Mouse (Mus musculus): ENCODE results near the gene Pofut2. TPM values are rescaled to one million over a fixed set of nuclear protein-coding genes. Genes with fewer than 3 reads are reported as not detected.

The Pofut2 gene
- polyA plus RNA-seq, 1 experiment from 2014 or later, result 108 TPM

- H3K27ac ChIP-seq (ENCODE audit: low read length), result no peak overlapping the region
- WGBS, result 69% methylated on average over 17 of the region's 17 CpGs
- H3K9me3 ChIP-seq (replicated peaks; ENCODE audit: control insufficient read depth, low read length), result no peaks in the 10 kb centered on the region
- ATAC-seq (replicated peaks; ENCODE audit: extremely low read depth, insufficient read depth, low FRiP score), result no peak; the same call in 1 of the 2 replicates
- peaks cover 3% of the 10 kb centered on the region; the same call in 1 of the 2 replicates for H3K36me3 ChIP-seq (ENCODE audit: control insufficient read depth, insufficient read depth)
- no peak overlapping the region for H3K4me3 ChIP-seq (ENCODE audit: low read length)
- no peaks in the 10 kb centered on the region for H3K27me3 ChIP-seq (ENCODE audit: control insufficient read depth, insufficient read depth, low read length)
- H3K4me2 ChIP-seq (ENCODE audit: low read depth, low read length), result no peak overlapping the region
- no peak overlapping the region for H3K9ac ChIP-seq (ENCODE audit: low read length)
- peaks cover 22% of the 10 kb centered on the region for H3K4me1 ChIP-seq (ENCODE audit: control insufficient read depth, insufficient read depth, low read length)
Observed at GRCm38 (mm10) chr10:77290624-77291366, 31.8 kb downstream of the Pofut2 start.

- Histone ChIP-seq H3K36me3 (ENCODE audit: control insufficient read depth, insufficient read depth) (peaks cover 3% of the 10 kb centered on the region; the same call in 1 of the 2 replicates), H3K4me2 (ENCODE audit: low read depth, low read length) (no peak overlapping the region), H3K27ac (ENCODE audit: low read length) (no peak overlapping the region), H3K4me3 (ENCODE audit: low read length) (no peak overlapping the region), H3K9ac (ENCODE audit: low read length) (no peak overlapping the region), H3K9me3 (replicated peaks; ENCODE audit: control insufficient read depth, low read length) (no peaks in the 10 kb centered on the region), H3K27me3 (ENCODE audit: control insufficient read depth, insufficient read depth, low read length) (no peaks in the 10 kb centered on the region), H3K4me1 (ENCODE audit: control insufficient read depth, insufficient read depth, low read length) (no peaks in the 10 kb centered on the region; the same call in 1 of the 2 replicates)
- WGBS, result 91% methylated on average over 12 of the region's 12 CpGs
- no peak for ATAC-seq (replicated peaks; ENCODE audit: extremely low read depth, insufficient read depth, low FRiP score)
Observed at GRCm38 (mm10) chr10:77294691-77295090, 35.7 kb downstream of the Pofut2 start.

GRCm38 (mm10) chr10:77298621-77299020, 39.6 kb downstream of the Pofut2 start:
- Histone ChIP-seq H3K27me3 (ENCODE audit: control insufficient read depth, insufficient read depth, low read length) (no peaks in the 10 kb centered on the region), H3K9me3 (replicated peaks; ENCODE audit: control insufficient read depth, low read length) (no peaks in the 10 kb centered on the region), H3K4me2 (ENCODE audit: low read depth, low read length) (no peak overlapping the region), H3K4me3 (ENCODE audit: low read length) (no peak overlapping the region), H3K36me3 (ENCODE audit: control insufficient read depth, insufficient read depth) (peaks cover 6% of the 10 kb centered on the region), H3K9ac (ENCODE audit: low read length) (no peak overlapping the region), H3K4me1 (ENCODE audit: control insufficient read depth, insufficient read depth, low read length) (no peaks in the 10 kb centered on the region), H3K27ac (ENCODE audit: low read length) (no peak overlapping the region)
- no peak for ATAC-seq (replicated peaks; ENCODE audit: extremely low read depth, insufficient read depth, low FRiP score)
- 74% methylated on average over 8 of the region's 8 CpGs for WGBS

- Histone ChIP-seq H3K9ac (ENCODE audit: low read length) (no peak overlapping the region), H3K4me3 (ENCODE audit: low read length) (no peak overlapping the region), H3K36me3 (ENCODE audit: control insufficient read depth, insufficient read depth) (peaks cover 6% of the 10 kb centered on the region), H3K4me1 (ENCODE audit: control insufficient read depth, insufficient read depth, low read length) (no peaks in the 10 kb centered on the region), H3K27ac (ENCODE audit: low read length) (no peak overlapping the region), H3K27me3 (ENCODE audit: control insufficient read depth, insufficient read depth, low read length) (no peaks in the 10 kb centered on the region), H3K9me3 (replicated peaks; ENCODE audit: control insufficient read depth, low read length) (no peaks in the 10 kb centered on the region), H3K4me2 (ENCODE audit: low read depth, low read length) (no peak overlapping the region)
- 78% methylated on average over 2 of the region's 2 CpGs for WGBS
- no peak for ATAC-seq (replicated peaks; ENCODE audit: extremely low read depth, insufficient read depth, low FRiP score)
Observed at GRCm38 (mm10) chr10:77299194-77299593, 40.2 kb downstream of the Pofut2 start.

GRCm38 (mm10) chr10:77300237-77300933, 41.4 kb downstream of the Pofut2 start:
- Histone ChIP-seq H3K9ac (ENCODE audit: low read length) (no peak overlapping the region), H3K36me3 (ENCODE audit: control insufficient read depth, insufficient read depth) (peaks cover 3% of the 10 kb centered on the region; the same call in 1 of the 2 replicates), H3K4me1 (ENCODE audit: control insufficient read depth, insufficient read depth, low read length) (no peaks in the 10 kb centered on the region), H3K9me3 (replicated peaks; ENCODE audit: control insufficient read depth, low read length) (no peaks in the 10 kb centered on the region), H3K4me3 (ENCODE audit: low read length) (no peak overlapping the region), H3K27me3 (ENCODE audit: control insufficient read depth, insufficient read depth, low read length) (no peaks in the 10 kb centered on the region), H3K4me2 (ENCODE audit: low read depth, low read length) (no peak overlapping the region), H3K27ac (ENCODE audit: low read length) (no peak overlapping the region)
- 67% methylated on average over 8 of the region's 8 CpGs for WGBS
- no peak for ATAC-seq (replicated peaks; ENCODE audit: extremely low read depth, insufficient read depth, low FRiP score)

- Histone ChIP-seq H3K27me3 (ENCODE audit: control insufficient read depth, insufficient read depth, low read length) (no peaks in the 10 kb centered on the region), H3K4me2 (ENCODE audit: low read depth, low read length) (no peak overlapping the region), H3K4me1 (ENCODE audit: control insufficient read depth, insufficient read depth, low read length) (no peaks in the 10 kb centered on the region), H3K9ac (ENCODE audit: low read length) (no peak overlapping the region), H3K9me3 (replicated peaks; ENCODE audit: control insufficient read depth, low read length) (no peaks in the 10 kb centered on the region), H3K36me3 (ENCODE audit: control insufficient read depth, insufficient read depth) (peaks cover 3% of the 10 kb centered on the region; the same call in 1 of the 2 replicates), H3K4me3 (ENCODE audit: low read length) (no peak overlapping the region), H3K27ac (ENCODE audit: low read length) (no peak overlapping the region)
- no peak for ATAC-seq (replicated peaks; ENCODE audit: extremely low read depth, insufficient read depth, low FRiP score)
- 82% methylated on average over 4 of the region's 4 CpGs for WGBS
Observed at GRCm38 (mm10) chr10:77300934-77301297, 41.9 kb downstream of the Pofut2 start.

- H3K27ac ChIP-seq (ENCODE audit: low read length), result no peak overlapping the region
- H3K4me3 ChIP-seq (ENCODE audit: low read length), result no peak overlapping the region
- H3K27me3 ChIP-seq (ENCODE audit: control insufficient read depth, insufficient read depth, low read length), result no peaks in the 10 kb centered on the region
- no peaks in the 10 kb centered on the region for H3K9me3 ChIP-seq (replicated peaks; ENCODE audit: control insufficient read depth, low read length)
- no peak overlapping the region for H3K9ac ChIP-seq (ENCODE audit: low read length)
- no peak overlapping the region for H3K4me2 ChIP-seq (ENCODE audit: low read depth, low read length)
- H3K4me1 ChIP-seq (ENCODE audit: control insufficient read depth, insufficient read depth, low read length), result no peaks in the 10 kb centered on the region
- 78% methylated on average over 3 of the region's 3 CpGs for WGBS
- peaks cover 5% of the 10 kb centered on the region for H3K36me3 ChIP-seq (ENCODE audit: control insufficient read depth, insufficient read depth)
- ATAC-seq (replicated peaks; ENCODE audit: extremely low read depth, insufficient read depth, low FRiP score), result no peak
Observed at GRCm38 (mm10) chr10:77304362-77304761, 45.3 kb downstream of the Pofut2 start.

GRCm38 (mm10) chr10:77304840-77305533, 46.0 kb downstream of the Pofut2 start:
- 57% methylated on average over 4 of the region's 4 CpGs for WGBS
- no peaks in the 10 kb centered on the region for H3K27me3 ChIP-seq (ENCODE audit: control insufficient read depth, insufficient read depth, low read length)
- no peak overlapping the region for H3K27ac ChIP-seq (ENCODE audit: low read length)
- H3K9ac ChIP-seq (ENCODE audit: low read length), result no peak overlapping the region
- no peak overlapping the region for H3K4me3 ChIP-seq (ENCODE audit: low read length)
- ATAC-seq (replicated peaks; ENCODE audit: extremely low read depth, insufficient read depth, low FRiP score), result no peak
- H3K36me3 ChIP-seq (ENCODE audit: control insufficient read depth, insufficient read depth), result peaks cover 5% of the 10 kb centered on the region
- H3K4me1 ChIP-seq (ENCODE audit: control insufficient read depth, insufficient read depth, low read length), result no peaks in the 10 kb centered on the region
- no peaks in the 10 kb centered on the region for H3K9me3 ChIP-seq (replicated peaks; ENCODE audit: control insufficient read depth, low read length)
- H3K4me2 ChIP-seq (ENCODE audit: low read depth, low read length), result no peak overlapping the region

GRCm38 (mm10) chr10:77305766-77306165, 46.7 kb downstream of the Pofut2 start:
- H3K27me3 ChIP-seq (ENCODE audit: control insufficient read depth, insufficient read depth, low read length), result no peaks in the 10 kb centered on the region
- no peak overlapping the region for H3K9ac ChIP-seq (ENCODE audit: low read length)
- no peak for ATAC-seq (replicated peaks; ENCODE audit: extremely low read depth, insufficient read depth, low FRiP score)
- H3K4me3 ChIP-seq (ENCODE audit: low read length), result no peak overlapping the region
- WGBS, result 81% methylated on average over 8 of the region's 8 CpGs
- H3K27ac ChIP-seq (ENCODE audit: low read length), result no peak overlapping the region
- H3K36me3 ChIP-seq (ENCODE audit: control insufficient read depth, insufficient read depth), result peaks cover 9% of the 10 kb centered on the region
- no peaks in the 10 kb centered on the region for H3K4me1 ChIP-seq (ENCODE audit: control insufficient read depth, insufficient read depth, low read length)
- H3K9me3 ChIP-seq (replicated peaks; ENCODE audit: control insufficient read depth, low read length), result no peaks in the 10 kb centered on the region
- H3K4me2 ChIP-seq (ENCODE audit: low read depth, low read length), result no peak overlapping the region
